Mouse (Mus musculus): ENCODE data around the gene Sult1a1.
"Not testable (repeated sequence)": the region's sequence is repeated elsewhere in the genome, so short reads cannot be mapped to it uniquely, and the experiment has no call there.

Gene Sult1a1

DNA sequence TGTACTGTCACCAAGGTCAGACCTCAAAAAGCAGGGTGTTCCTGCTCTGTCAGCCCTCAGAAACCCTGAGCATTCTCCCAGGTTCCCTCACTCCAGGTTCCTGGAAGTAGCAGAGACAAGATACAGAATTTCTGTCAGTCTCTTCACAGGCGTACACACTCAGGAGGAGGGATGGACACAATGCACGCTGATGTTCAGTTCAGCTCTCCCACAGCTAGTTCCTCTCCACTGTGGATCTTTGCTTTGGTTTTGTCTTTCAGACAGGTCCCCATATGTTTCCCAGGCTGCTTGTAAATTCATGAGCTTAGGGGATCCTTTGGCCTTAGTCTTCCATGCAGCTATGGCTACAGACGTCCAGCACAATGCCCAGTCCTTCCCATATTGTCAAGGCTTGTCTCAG is 20.7 kb upstream of the Sult1a1 start:
- DNase-seq (ENCODE audit: low spot score), result no peak

GRCm38 (mm10) chr7:126696303-126696702 is 20.1 kb upstream of the Sult1a1 start:
- DNase-seq (ENCODE audit: low spot score), result no peak

- peak; percentile 90 for DNase-seq (ENCODE audit: low spot score)
Measured at GRCm38 (mm10) chr7:126695631-126696207, 19.5 kb upstream of the Sult1a1 start, which contains the start of gene Slx1b. Gene Slx1b, minus strand, starts transcription at chr7:126695784.

- peak; percentile 51 for DNase-seq (ENCODE audit: low spot score)
Measured at GRCm38 (mm10) chr7:126695210-126695611, 19.0 kb upstream of the Sult1a1 start, which contains the start of gene Bola2. Gene Bola2, plus strand, starts transcription at chr7:126695401.

DNA sequence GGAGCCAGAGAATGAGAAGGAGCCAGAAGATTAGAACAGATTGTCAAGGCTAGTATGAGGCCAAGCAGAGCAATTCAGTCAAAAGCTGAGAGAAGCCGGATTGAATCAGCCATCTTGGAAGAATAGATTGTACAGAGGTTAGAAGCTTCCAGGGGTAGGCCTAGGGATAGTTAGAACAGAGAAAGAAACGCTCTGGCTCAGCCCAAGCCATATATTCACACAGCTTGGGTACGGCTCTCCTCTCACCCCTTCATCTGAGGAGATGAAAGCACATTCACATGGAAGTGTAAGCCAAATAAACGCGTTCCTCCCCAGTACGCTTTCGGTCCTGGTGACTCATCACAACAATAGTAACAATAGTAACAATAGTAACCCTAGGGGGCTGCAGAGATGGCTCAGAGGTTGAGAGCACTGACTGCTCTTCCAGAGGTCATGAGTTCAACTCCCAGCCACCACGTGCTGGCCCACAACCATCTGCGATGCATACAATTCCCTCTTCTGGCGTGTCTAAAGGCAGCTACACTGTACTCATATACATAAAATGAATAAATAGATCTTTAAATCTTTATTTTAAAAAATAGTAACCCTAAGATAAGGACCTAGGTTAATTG is 18.3 kb upstream of the Sult1a1 start:
- DNase-seq (ENCODE audit: low spot score), result no peak

DNA sequence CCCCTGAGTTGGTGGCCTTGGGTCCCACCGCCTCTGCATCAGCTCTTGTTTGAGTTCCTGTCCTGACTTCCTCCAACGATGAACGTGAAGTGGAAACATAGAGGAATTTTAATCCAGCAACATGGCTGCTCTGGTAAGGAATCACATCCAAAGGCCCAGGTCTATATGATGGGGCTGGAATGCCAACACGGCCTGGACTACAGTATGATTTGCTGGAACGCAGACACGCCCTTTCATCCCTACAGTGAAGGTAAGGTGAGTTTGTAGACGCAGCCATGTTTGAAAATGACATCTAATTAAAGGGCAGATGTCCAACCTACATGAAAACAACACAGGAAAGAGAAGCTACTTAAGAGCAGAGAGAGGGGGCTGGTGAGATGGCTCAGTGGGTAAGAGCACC is 17.5 kb upstream of the Sult1a1 start:
- DNase-seq (ENCODE audit: low spot score), result no peak

- DNase-seq (ENCODE audit: low spot score), result peak; percentile 81
Measured at GRCm38 (mm10) chr7:126693256-126693655, 17.0 kb upstream of the Sult1a1 start.

DNA sequence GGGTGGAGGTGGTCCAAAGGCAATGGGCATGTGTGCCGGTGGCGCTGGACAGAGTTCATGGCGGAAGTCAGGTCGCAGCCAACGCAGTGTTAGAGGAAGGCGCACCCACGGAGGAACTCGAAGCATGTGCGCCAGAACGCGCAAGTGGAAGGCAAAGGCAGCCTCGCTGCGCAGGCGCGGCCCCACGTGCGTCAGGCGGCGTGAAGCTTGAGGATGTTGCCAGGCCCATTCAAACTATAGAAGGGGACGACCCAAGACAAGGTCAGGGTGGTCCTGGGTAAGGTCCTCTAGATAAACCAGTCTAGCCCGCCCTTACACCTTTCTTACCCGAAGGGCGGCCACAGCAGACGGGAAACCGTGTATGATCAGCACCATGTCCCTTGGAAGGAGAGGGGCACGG is 16.2 kb upstream of the Sult1a1 start:
- DNase-seq (ENCODE audit: low spot score), result no peak

DNA sequence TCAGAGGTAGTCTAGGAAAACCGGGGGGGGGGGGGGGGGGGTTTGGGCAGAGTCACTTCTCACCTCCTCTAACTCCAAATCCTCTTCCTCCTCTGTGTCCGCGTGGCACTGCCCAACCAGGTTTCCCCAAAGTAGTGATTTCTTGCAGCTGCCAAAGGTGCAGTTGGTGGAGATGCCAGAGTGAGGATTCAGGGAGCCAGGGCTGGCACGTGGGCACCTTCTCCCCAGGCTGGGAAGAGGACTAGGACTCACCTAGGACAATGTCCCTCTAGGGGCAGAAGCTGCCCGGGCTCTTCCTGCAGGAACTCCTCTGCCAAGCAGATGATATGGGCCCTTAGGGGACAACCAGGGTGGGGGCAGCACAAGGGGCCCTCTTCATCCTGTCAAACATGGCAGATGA is 15.4 kb upstream of the Sult1a1 start:
- DNase-seq (ENCODE audit: low spot score), result no peak

GRCm38 (mm10) chr7:126690737-126691136 is 14.5 kb upstream of the Sult1a1 start:
- DNase-seq (ENCODE audit: low spot score), result no peak

GRCm38 (mm10) chr7:126689021-126689420 is 12.8 kb upstream of the Sult1a1 start:
- no peak for DNase-seq (ENCODE audit: low spot score)

- not testable (repeated sequence) for DNase-seq (ENCODE audit: low spot score)
Measured at GRCm38 (mm10) chr7:126688156-126688555, 11.9 kb upstream of the Sult1a1 start.

DNA sequence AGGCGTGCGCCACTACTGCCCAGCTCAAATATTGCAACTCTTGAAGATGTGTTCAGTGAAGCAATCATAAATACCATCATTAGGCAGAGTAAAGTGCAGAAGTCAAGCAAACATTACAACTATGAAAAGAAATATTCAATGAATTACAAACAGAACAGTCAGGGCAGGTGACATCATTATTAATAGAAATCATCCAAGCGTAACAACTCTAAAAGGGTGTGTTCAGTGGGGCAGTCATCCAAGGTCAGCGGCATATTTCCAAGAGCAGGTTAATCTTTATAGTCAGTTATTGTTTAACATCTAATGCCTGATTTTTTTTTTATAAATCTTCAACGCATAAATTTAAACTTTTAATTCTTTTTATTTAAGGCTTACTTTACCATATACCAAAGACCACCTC is 5.0 kb upstream of the Sult1a1 start:
- no peak for DNase-seq (ENCODE audit: low spot score)

GRCm38 (mm10) chr7:126679683-126680082 is 3.5 kb upstream of the Sult1a1 start:
- DNase-seq (ENCODE audit: low spot score), result no peak

DNA sequence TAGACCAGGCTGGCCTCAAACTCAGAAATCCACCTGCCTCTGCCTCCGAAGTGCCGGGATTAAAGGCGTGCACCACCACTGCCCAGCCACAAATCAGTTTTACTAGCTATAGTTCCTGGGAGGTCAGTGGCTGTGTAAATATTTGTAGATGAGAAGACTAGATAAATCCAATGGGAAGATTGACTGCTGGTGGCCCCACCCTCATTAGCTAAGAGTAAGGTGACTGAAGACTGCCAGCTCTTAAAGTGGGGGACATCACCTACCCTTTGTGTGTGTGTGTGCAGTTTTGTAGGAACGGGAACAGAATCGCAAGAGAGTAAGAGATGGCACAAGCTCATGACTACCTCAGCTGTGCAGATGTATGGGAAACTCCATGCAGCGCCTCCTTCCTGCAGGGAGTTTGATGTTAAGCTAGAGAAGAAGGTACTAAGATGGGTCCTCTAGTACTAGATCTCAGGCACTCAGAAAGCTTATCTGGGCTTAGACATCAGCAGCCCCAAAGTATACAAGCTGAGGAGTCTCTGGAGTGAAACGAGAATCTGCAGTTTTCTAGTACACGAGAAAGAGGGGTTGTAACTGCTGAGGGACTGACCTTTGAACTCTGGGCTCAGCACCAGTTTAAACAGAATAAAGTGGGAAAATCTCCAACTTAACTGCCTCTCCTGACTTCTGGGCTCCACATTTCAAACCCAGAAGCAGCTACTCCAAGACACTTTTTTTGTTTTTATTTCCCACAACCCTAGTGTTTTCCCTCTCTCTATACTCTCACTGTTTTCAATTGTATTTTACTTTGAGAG is 2.5 kb upstream of the Sult1a1 start:
- no peak for DNase-seq (ENCODE audit: low spot score)

GRCm38 (mm10) chr7:126676631-126677220 is 494 bp upstream of the Sult1a1 start:
- no peak for DNase-seq (ENCODE audit: low spot score)

DNA sequence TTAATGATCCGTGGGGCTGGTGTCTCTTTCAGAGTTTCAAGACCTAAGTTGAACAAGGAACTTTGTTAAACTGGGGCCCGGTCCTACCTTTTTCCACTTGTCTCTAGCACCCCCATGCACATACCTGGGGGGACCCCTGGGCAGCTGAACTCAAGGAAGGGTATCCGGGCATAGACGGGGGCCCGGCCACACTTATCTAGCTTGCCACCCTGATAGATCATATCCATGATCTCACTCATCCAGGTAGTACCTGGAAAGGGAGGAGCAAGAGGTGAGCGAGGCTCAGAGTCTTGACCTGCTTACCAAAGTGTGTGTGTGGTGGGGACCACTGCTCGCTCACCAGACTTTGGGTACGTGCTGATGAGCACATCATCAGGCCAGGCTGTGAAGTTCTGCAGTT is 1.1 kb downstream of the Sult1a1 start:
- DNase-seq (ENCODE audit: low spot score), result no peak

GRCm38 (mm10) chr7:126672111-126672510 is 4.1 kb downstream of the Sult1a1 start:
- DNase-seq (ENCODE audit: low spot score), result no peak

GRCm38 (mm10) chr7:126670152-126670551 is 6.1 kb downstream of the Sult1a1 start:
- no peak for DNase-seq (ENCODE audit: low spot score)

DNA sequence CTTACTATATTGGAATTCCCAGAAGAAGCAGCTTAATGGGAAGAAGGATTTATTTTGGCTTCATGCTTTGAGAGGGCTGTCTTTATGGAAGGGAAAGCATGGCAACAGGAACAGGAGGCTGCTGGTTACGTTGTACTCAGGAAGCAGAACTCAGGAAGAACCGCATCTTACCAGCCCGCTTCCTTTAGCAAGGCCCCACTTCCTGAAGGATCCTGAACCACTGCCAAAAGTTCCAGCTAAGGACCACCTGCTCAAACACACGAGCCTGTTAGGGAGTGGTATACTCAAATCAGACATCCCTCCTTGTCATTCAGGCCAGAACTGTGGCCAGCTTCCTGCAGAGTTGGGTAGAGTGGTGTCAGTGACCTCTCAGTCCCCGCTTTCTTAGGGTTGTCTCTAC is 7.8 kb downstream of the Sult1a1 start:
- DNase-seq (ENCODE audit: low spot score), result no peak

DNA sequence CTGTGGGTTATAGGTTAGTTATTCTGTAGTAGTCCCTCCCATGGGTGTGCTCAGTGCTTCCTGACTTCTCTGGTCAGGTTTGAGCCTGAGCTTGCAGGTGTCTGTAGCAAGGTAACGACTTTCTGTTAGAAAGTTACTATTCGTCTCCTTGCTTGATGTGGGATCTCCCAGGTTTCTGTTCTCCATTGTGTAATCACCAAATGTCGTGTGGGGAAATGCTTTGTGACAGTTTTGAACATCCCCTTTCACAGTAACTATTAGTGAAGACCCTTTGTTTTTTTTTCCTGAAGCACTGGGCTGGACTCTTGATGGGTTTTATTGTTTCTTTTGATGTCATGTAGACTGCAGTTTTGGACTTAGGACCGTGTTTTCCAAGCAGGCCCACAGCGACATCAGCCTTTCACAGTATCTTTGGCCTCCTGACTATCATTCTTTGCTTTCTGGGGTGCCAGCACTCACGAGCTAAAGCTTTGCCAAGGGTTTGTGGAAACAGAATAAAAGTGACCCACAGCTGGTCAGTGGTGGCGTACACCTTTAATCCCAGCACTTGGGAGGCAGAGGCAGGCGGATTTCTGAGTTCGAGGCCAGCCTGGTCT is 8.6 kb downstream of the Sult1a1 start:
- DNase-seq (ENCODE audit: low spot score), result no peak

DNA sequence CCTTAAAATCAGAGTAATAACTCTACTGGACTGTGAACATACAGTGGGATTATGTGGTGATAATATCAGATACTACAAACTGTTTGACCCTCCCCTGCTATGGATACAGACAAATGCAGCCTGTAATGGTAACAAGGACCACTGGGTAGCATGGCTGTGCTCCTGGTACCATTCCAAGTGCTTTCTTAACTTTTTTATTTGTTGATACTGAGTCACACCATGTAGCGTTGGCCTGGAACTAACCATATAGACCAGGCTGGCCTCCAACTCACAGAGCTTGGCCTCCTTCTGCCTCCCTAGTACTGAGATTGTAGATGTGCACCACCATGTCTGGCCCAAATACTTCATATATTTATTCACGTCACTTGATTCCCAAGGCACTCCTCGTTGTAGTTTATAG is 11.0 kb downstream of the Sult1a1 start:
- DNase-seq (ENCODE audit: low spot score), result peak; percentile 18
